Mouse (Mus musculus): ENCODE measurements around the gene Galnt14. TPM values are rescaled to one million over a fixed set of nuclear protein-coding genes. Genes with fewer than 3 reads are reported as not detected.

The Galnt14 gene
- 0.16 and 0.20 TPM in 2 replicates for polyA plus RNA-seq (2014; fragmentation: Nextera tagmentation; extraction: Ambion mirVana)

DNA sequence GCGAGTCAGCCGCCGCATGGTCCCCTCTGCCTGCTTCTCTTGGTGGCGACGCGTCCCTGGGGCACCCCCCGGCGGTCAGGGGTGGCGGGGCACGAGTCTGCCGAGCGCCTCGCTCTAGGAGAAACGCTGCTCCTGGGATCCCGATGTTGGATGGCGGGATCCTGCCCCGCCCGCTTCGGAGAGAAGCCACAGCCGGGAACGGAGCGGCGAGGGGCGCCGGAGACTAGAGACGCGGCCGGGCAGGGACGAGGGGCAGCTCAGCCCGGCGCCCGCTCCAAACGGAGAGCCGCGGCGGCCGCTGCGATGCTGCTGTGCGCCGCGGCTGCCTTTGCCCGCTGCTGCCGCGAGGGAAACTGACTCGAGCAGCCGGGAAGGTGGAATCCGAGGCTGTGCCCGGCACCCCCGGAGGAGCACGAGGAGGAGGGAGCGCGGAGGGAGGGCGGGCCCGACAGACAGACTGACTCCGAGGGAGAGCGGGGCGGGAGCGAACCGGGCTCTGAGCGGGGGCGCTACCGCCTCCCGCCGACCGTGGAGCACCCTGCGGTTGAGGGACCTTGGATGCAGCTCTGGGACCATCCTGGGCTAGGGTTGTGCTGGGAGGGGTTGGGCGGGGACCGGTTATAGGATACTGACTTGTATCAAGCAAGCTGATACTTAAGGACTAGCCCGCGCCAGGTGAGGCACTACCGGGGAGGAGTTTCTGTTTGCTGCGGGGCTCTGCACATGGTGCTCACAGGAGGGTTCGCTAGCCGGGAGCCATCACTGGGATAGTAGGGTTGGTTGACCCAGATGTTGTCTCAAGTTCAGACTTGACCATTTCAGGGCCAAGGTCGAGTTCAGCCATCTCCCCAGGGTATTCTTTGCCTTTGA, at the start of gene Galnt14:
TSS of gene Galnt14 (minus strand) at position 412 of the 870 bp plus-strand sequence.
- Histone ChIP-seq H3K9ac (peak within 1 kb of the TSS; percentile 42), H3K27me3 (ENCODE audit: insufficient read depth, low read length) (peaks cover 42% of the 10 kb centered on the region), H3K9me3 (ENCODE audit: low read depth, low read length) (no peaks in the 10 kb centered on the region), H3K4me3 (ENCODE audit: low read depth, low read length) (peak within 1 kb of the TSS; percentile 50), H3K4me1 (ENCODE audit: insufficient read depth) (0 out of 2 replicates have a peak, but pooled peaks cover 2% of the 10 kb centered on the region), H3K4me2 (peak within 1 kb of the TSS; percentile 92), H3K27ac (ENCODE audit: low read depth) (no peak within 1 kb of the TSS), H3K36me3 (ENCODE audit: insufficient read depth) (no peaks in the 10 kb centered on the region)
- WGBS: under 1% methylated on average over 75 of the region's 75 CpGs
- TF ChIP-seq CTCF (IDR thresholded peaks at IDR 0.05; ENCODE audit: low read depth): peak; percentile 64
- DNase-seq: peak; percentile 72
- ATAC-seq (ENCODE audit: insufficient read depth): peak; percentile 87

DNA sequence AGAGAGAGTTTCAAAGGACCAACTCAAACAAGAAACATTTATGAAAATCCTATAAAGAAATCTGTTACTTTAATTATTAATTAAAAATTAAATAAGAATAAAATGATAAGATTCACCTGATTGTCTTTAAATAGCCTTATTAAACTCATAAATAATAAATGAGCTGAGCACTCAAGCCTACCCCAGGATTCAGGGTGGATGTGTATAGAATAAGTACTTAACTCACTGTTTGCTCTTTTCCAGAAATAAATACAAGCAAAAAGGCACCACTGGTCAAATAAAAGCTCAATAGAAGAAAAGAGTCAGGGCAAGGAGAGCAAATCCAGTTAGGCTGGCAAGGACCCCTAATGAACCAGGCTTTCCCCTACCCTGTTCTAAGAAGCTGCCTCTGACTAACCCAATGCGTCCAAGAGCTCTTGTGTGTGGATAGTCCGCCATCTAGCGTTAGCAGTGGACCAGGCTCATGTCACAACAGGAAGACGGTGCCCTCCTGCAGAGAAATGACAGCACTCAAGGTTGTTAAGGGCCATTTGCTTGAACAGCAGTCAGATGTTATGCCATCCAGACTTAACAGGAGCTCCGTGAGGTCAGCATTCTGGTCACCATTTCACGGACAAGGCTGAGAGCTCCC, 33.5 kb upstream of the Galnt14 start:
- peak; percentile 93 for TF ChIP-seq CTCF (IDR thresholded peaks at IDR 0.05; ENCODE audit: low read depth)
- Histone ChIP-seq H3K9me3 (ENCODE audit: low read depth, low read length) (no peaks in the 10 kb centered on the region), H3K4me1 (ENCODE audit: insufficient read depth) (no peaks in the 10 kb centered on the region), H3K4me3 (ENCODE audit: low read depth, low read length) (no peak overlapping the region), H3K4me2 (no peak overlapping the region), H3K27ac (ENCODE audit: low read depth) (no peak overlapping the region), H3K36me3 (ENCODE audit: insufficient read depth) (no peaks in the 10 kb centered on the region), H3K27me3 (ENCODE audit: insufficient read depth, low read length) (no peaks in the 10 kb centered on the region), H3K9ac (no peak overlapping the region)
- peak; percentile 92 for DNase-seq
- ATAC-seq (ENCODE audit: insufficient read depth): peak; percentile 90
- 4% methylated on average over 6 of the region's 6 CpGs for WGBS

DNA sequence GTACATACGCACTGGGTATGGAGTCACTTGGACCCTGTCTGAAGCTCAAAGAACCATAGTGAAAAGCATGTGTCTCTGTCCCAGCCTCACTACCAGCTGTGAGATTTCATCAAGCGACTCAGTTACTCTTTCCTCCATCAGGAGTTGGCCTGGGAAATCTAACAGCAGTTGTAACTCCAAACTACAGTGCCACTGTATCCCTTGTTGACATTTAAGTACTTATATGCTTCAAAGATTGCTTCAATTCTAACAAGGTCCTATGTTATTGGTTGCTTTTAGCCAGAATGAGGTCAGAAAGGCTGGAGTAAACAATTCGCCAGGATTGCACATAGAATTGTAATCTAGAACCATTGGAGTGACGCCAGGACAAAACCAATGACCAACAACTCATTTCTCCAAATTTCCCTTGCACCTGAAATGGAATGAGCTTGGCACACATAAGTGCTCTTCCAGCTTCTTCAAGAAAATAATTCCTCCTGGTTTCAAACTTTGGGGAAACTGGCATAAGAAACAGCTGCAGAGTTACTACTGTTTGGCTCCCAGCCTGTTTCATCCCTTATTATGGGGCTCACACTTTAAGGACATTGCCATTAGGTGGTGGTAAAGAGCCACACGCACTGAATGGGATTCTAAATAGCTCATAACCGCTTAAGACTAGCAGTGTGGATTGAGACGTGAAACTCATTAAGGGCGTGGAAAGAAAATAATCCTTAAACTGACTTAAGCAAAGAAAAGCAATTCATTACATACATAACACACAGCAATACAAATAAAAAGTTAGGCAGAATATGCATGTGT, 13.8 kb upstream of the Galnt14 start:
- 61% methylated on average over 8 of the region's 8 CpGs for WGBS
- Histone ChIP-seq H3K9ac (no peak overlapping the region), H3K36me3 (ENCODE audit: insufficient read depth) (no peaks in the 10 kb centered on the region), H3K9me3 (ENCODE audit: low read depth, low read length) (no peaks in the 10 kb centered on the region), H3K4me3 (ENCODE audit: low read depth, low read length) (no peak overlapping the region), H3K27ac (ENCODE audit: low read depth) (no peak overlapping the region), H3K4me2 (no peak overlapping the region), H3K4me1 (ENCODE audit: insufficient read depth) (no peaks in the 10 kb centered on the region), H3K27me3 (ENCODE audit: insufficient read depth, low read length) (no peaks in the 10 kb centered on the region)
- DNase-seq (peak; percentile 74), ATAC-seq (ENCODE audit: insufficient read depth) (peak; percentile 63)
- peak; percentile 60 for TF ChIP-seq CTCF (IDR thresholded peaks at IDR 0.05; ENCODE audit: low read depth)

DNA sequence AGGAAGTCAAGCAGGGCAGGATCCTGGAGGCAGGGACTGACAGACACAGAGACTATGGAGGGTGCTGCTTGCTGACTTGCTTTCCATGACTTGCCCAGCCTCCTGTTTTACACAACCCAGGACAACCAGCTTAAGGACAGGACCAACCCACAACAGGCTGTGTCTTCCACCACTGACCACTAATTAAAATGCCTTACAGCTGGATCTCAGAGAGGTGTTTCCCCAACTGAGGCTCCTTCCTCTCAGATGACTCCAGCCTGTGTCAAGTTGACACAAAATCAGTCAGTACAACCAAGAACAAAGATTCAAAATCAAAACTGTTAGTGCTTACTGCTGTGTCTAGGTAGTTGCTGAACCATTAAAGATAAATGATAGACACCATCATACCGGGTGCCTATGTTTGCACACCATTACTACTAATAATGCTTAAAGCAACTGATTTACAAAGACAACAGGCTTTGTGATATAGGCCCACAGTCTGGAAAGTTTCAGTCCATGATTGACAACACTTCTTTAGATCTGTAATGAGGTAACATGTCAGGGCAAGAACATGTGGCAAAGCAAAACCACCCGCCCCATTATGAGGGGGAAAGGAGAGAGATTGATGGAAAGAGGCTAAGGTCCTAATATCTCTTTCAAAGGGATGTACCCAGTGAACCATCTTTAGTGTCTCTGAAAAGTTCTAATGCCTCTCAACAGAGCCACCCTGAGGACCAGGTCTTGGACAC, 8.9 kb upstream of the Galnt14 start:
- Histone ChIP-seq H3K9ac (no peak overlapping the region), H3K4me3 (ENCODE audit: low read depth, low read length) (no peak overlapping the region), H3K36me3 (ENCODE audit: insufficient read depth) (no peaks in the 10 kb centered on the region), H3K9me3 (ENCODE audit: low read depth, low read length) (no peaks in the 10 kb centered on the region), H3K4me1 (ENCODE audit: insufficient read depth) (no peaks in the 10 kb centered on the region), H3K27me3 (ENCODE audit: insufficient read depth, low read length) (no peaks in the 10 kb centered on the region), H3K27ac (ENCODE audit: low read depth) (no peak overlapping the region), H3K4me2 (no peak overlapping the region)
- DNase-seq (no peak), ATAC-seq (ENCODE audit: insufficient read depth) (no peak)
- 75% methylated on average over 2 of the region's 2 CpGs for WGBS
- no peak for TF ChIP-seq CTCF (IDR thresholded peaks at IDR 0.05; ENCODE audit: low read depth)

DNA sequence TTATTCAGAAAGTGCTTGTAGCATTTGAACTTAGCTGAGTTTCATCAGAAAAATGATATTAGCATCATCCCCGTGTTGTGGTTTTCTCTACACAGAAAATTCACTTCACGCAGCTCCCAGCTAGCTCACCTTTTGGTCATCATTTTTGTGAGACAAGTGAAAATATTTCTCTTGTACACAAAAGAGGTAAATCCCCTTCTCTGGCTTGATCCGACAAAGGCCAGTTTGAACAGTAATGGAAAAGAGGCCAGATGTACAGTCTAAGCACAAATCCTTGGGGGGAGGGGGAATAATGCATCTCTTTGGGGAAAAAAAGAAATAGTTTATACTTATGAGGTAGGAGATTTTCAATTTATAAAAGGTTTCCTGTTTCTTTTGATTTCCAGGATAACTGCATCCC, 6.4 kb upstream of the Galnt14 start:
- H3K27me3 ChIP-seq (ENCODE audit: insufficient read depth, low read length): peaks cover 11% of the 10 kb centered on the region
- no peaks in the 10 kb centered on the region for H3K9me3 ChIP-seq (ENCODE audit: low read depth, low read length)
- H3K4me2 ChIP-seq: no peak overlapping the region
- H3K9ac ChIP-seq: no peak overlapping the region
- no peaks in the 10 kb centered on the region for H3K36me3 ChIP-seq (ENCODE audit: insufficient read depth)
- H3K27ac ChIP-seq (ENCODE audit: low read depth): no peak overlapping the region
- H3K4me3 ChIP-seq (ENCODE audit: low read depth, low read length): no peak overlapping the region
- no peaks in the 10 kb centered on the region for H3K4me1 ChIP-seq (ENCODE audit: insufficient read depth)
- DNase-seq (no peak), ATAC-seq (ENCODE audit: insufficient read depth) (no peak)
- TF ChIP-seq CTCF (IDR thresholded peaks at IDR 0.05; ENCODE audit: low read depth): no peak
- 65% methylated on average over 3 of the region's 3 CpGs for WGBS

DNA sequence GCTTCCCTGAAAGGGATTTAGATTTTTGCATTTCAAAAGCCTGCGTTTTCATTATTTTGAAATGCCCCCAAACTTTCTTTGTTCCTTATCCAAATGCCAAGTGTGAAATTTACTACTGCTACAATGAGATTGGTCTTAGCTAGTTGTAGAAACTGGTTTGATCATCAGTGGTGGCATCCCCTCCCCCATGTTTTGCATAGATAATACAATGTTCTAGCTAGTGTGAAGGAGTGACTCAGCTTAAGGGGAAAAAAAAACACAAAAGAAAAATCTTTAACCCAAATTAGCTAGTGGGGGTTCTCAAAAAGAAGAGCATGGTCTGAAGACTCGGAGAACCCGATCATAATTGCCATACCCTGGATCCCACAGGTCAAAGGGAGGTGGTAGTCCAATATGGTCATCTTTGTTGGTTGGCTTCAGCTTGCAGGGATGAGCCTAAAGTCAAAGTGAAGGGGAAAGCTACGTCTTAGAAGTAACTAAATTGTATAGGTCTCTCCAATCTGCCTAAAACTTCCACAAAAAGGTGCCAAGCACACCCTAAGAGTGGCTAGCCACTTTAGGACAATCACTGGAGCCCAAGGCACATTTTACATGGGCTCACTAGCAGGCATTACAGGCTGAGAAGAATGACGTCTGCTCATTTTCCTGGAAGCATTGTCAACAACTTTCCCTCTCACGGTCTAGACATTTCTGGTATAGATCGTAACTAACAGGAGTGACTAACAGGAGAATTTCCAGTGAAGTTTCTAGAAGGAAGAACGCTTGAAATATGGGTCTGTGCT, 4.4 kb upstream of the Galnt14 start:
- DNase-seq (no peak), ATAC-seq (ENCODE audit: insufficient read depth) (no peak)
- H3K27ac ChIP-seq (ENCODE audit: low read depth): no peak overlapping the region
- 74% methylated on average over 8 of the region's 8 CpGs for WGBS
- H3K9ac ChIP-seq: no peak overlapping the region
- H3K9me3 ChIP-seq (ENCODE audit: low read depth, low read length): no peaks in the 10 kb centered on the region
- H3K36me3 ChIP-seq (ENCODE audit: insufficient read depth): no peaks in the 10 kb centered on the region
- 0 out of 2 replicates have a peak, but pooled peaks cover 2% of the 10 kb centered on the region for H3K4me1 ChIP-seq (ENCODE audit: insufficient read depth)
- no peak overlapping the region for H3K4me2 ChIP-seq
- no peak overlapping the region for H3K4me3 ChIP-seq (ENCODE audit: low read depth, low read length)
- peaks cover 31% of the 10 kb centered on the region for H3K27me3 ChIP-seq (ENCODE audit: insufficient read depth, low read length)
- no peak for TF ChIP-seq CTCF (IDR thresholded peaks at IDR 0.05; ENCODE audit: low read depth)
